Mouse (Mus musculus): Measurements from ENCODE around the gene Suv39h2. TPM values are rescaled to one million over a fixed set of nuclear protein-coding genes. Genes with fewer than 3 reads are reported as not detected.

Gene Suv39h2
- polyA plus RNA-seq, 1 experiment, result 1.5 TPM

GRCm38 (mm10) chr2:3423841-3424578, 50.8 kb downstream of the Suv39h2 start, which contains the start of gene Dclre1c:
Dclre1c (plus strand) TSS chr2:3424131.
- H3K4me3 ChIP-seq (ENCODE audit: low read depth, low read length), result peak within 1 kb of the TSS; percentile 89
- peaks cover 2% of the 10 kb centered on the region; the same call in 1 of the 2 replicates for H3K4me1 ChIP-seq (ENCODE audit: control insufficient read depth, insufficient read depth, insufficient read length, low read length)
- H3K36me3 ChIP-seq (ENCODE audit: control insufficient read depth, insufficient read depth, low read length), result no peaks in the 10 kb centered on the region
- under 1% methylated on average over 29 of the region's 29 CpGs for WGBS
- no peaks in the 10 kb centered on the region for H3K27me3 ChIP-seq (ENCODE audit: control insufficient read depth, insufficient read depth, low read length)
- H3K27ac ChIP-seq (ENCODE audit: insufficient read depth, low read depth, low read length), result peak within 1 kb of the TSS; percentile 14; the same call in 1 of the 2 replicates
- TF ChIP-seq CTCF (IDR thresholded peaks at IDR 0.05; ENCODE audit: extremely low read depth, insufficient read length, insufficient replicate concordance, low read depth, low read length) (no peak), POLR2A (IDR thresholded peaks at IDR 0.05; ENCODE audit: low read depth, low read length) (peak; percentile 46; the same call in 1 of the 2 replicates)

- Histone ChIP-seq H3K27ac (ENCODE audit: insufficient read depth, low read depth, low read length) (no peak within 1 kb of the TSS), H3K4me3 (ENCODE audit: low read depth, low read length) (no peak within 1 kb of the TSS), H3K4me1 (ENCODE audit: control insufficient read depth, insufficient read depth, insufficient read length, low read length) (peaks cover 5% of the 10 kb centered on the region; the same call in 1 of the 2 replicates), H3K27me3 (ENCODE audit: control insufficient read depth, insufficient read depth, low read length) (no peaks in the 10 kb centered on the region), H3K36me3 (ENCODE audit: control insufficient read depth, insufficient read depth, low read length) (no peaks in the 10 kb centered on the region)
- WGBS, result 66% methylated on average over 3 of the region's 3 CpGs
- no peak for TF ChIP-seq CTCF (IDR thresholded peaks at IDR 0.05; ENCODE audit: extremely low read depth, insufficient read length, insufficient replicate concordance, low read depth, low read length)
- no peak for TF ChIP-seq POLR2A (IDR thresholded peaks at IDR 0.05; ENCODE audit: low read depth, low read length)
Observed at GRCm38 (mm10) chr2:3422548-3422947, 52.3 kb downstream of the Suv39h2 start, which contains the start of gene Meig1. Meig1 (minus strand) TSS chr2:3422648.

- Histone ChIP-seq H3K4me1 (ENCODE audit: control insufficient read depth, insufficient read depth, insufficient read length, low read length) (peaks cover 5% of the 10 kb centered on the region), H3K27ac (ENCODE audit: insufficient read depth, low read depth, low read length) (no peak overlapping the region), H3K4me3 (ENCODE audit: low read depth, low read length) (no peak overlapping the region), H3K27me3 (ENCODE audit: control insufficient read depth, insufficient read depth, low read length) (0 out of 2 replicates have a peak, but pooled peaks cover 3% of the 10 kb centered on the region), H3K36me3 (ENCODE audit: control insufficient read depth, insufficient read depth, low read length) (no peaks in the 10 kb centered on the region)
- 82% methylated on average over 4 of the region's 4 CpGs for WGBS
- TF ChIP-seq POLR2A (IDR thresholded peaks at IDR 0.05; ENCODE audit: low read depth, low read length) (no peak), CTCF (IDR thresholded peaks at IDR 0.05; ENCODE audit: extremely low read depth, insufficient read length, insufficient replicate concordance, low read depth, low read length) (no peak)
Observed at GRCm38 (mm10) chr2:3420157-3420556, 54.7 kb downstream of the Suv39h2 start.

- Histone ChIP-seq H3K27ac (ENCODE audit: insufficient read depth, low read depth, low read length) (no peak overlapping the region), H3K4me1 (ENCODE audit: control insufficient read depth, insufficient read depth, insufficient read length, low read length) (peaks cover 5% of the 10 kb centered on the region), H3K27me3 (ENCODE audit: control insufficient read depth, insufficient read depth, low read length) (0 out of 2 replicates have a peak, but pooled peaks cover 3% of the 10 kb centered on the region), H3K4me3 (ENCODE audit: low read depth, low read length) (peak overlapping the region; percentile 76), H3K36me3 (ENCODE audit: control insufficient read depth, insufficient read depth, low read length) (no peaks in the 10 kb centered on the region)
- under 1% methylated on average over 38 of the region's 38 CpGs for WGBS
- TF ChIP-seq POLR2A (IDR thresholded peaks at IDR 0.05; ENCODE audit: low read depth, low read length), result no peak
- no peak for TF ChIP-seq CTCF (IDR thresholded peaks at IDR 0.05; ENCODE audit: extremely low read depth, insufficient read length, insufficient replicate concordance, low read depth, low read length)
Observed at GRCm38 (mm10) chr2:3418883-3419431, 55.9 kb downstream of the Suv39h2 start.

- H3K4me1 ChIP-seq (ENCODE audit: control insufficient read depth, insufficient read depth, insufficient read length, low read length), result peaks cover 3% of the 10 kb centered on the region
- no peaks in the 10 kb centered on the region for H3K36me3 ChIP-seq (ENCODE audit: control insufficient read depth, insufficient read depth, low read length)
- 31% methylated on average over 1 of the region's 1 CpGs for WGBS
- H3K4me3 ChIP-seq (ENCODE audit: low read depth, low read length), result no peak overlapping the region
- TF ChIP-seq POLR2A (IDR thresholded peaks at IDR 0.05; ENCODE audit: low read depth, low read length), result no peak
- H3K27ac ChIP-seq (ENCODE audit: insufficient read depth, low read depth, low read length), result no peak overlapping the region
- 0 out of 2 replicates have a peak, but pooled peaks cover 3% of the 10 kb centered on the region for H3K27me3 ChIP-seq (ENCODE audit: control insufficient read depth, insufficient read depth, low read length)
Observed at GRCm38 (mm10) chr2:3415676-3416075, 59.2 kb downstream of the Suv39h2 start.

- TF ChIP-seq POLR2A (IDR thresholded peaks at IDR 0.05; ENCODE audit: low read depth, low read length) (no peak), CTCF (IDR thresholded peaks at IDR 0.05; ENCODE audit: extremely low read depth, insufficient read length, insufficient replicate concordance, low read depth, low read length) (peak; percentile 62; the same call in 1 of the 2 replicates)
- Histone ChIP-seq H3K36me3 (ENCODE audit: control insufficient read depth, insufficient read depth, low read length) (no peaks in the 10 kb centered on the region), H3K4me1 (ENCODE audit: control insufficient read depth, insufficient read depth, insufficient read length, low read length) (peaks cover 3% of the 10 kb centered on the region), H3K27me3 (ENCODE audit: control insufficient read depth, insufficient read depth, low read length) (0 out of 2 replicates have a peak, but pooled peaks cover 3% of the 10 kb centered on the region), H3K27ac (ENCODE audit: insufficient read depth, low read depth, low read length) (no peak overlapping the region), H3K4me3 (ENCODE audit: low read depth, low read length) (no peak overlapping the region)
- WGBS, result 55% methylated on average over 4 of the region's 4 CpGs
Observed at GRCm38 (mm10) chr2:3414241-3414640, 60.6 kb downstream of the Suv39h2 start.

- H3K36me3 ChIP-seq (ENCODE audit: control insufficient read depth, insufficient read depth, low read length), result no peaks in the 10 kb centered on the region
- TF ChIP-seq CTCF (IDR thresholded peaks at IDR 0.05; ENCODE audit: extremely low read depth, insufficient read length, insufficient replicate concordance, low read depth, low read length) (no peak), POLR2A (IDR thresholded peaks at IDR 0.05; ENCODE audit: low read depth, low read length) (no peak)
- H3K4me3 ChIP-seq (ENCODE audit: low read depth, low read length), result no peak overlapping the region
- WGBS, result 55% methylated on average over 7 of the region's 7 CpGs
- H3K27ac ChIP-seq (ENCODE audit: insufficient read depth, low read depth, low read length), result no peak overlapping the region
- H3K4me1 ChIP-seq (ENCODE audit: control insufficient read depth, insufficient read depth, insufficient read length, low read length), result no peaks in the 10 kb centered on the region
- H3K27me3 ChIP-seq (ENCODE audit: control insufficient read depth, insufficient read depth, low read length), result no peaks in the 10 kb centered on the region
Observed at GRCm38 (mm10) chr2:3407756-3408155, 67.1 kb downstream of the Suv39h2 start.

Measured in small intestine, adult 2 months (tissue).